Mouse (Mus musculus) spleen, adult 12 weeks (tissue): Measurements from ENCODE around the gene Cbr2.
"Not testable (repeated sequence)": the region's sequence is repeated elsewhere in the genome, so short reads cannot be mapped to it uniquely, and the experiment has no call there.

Experiments used
- DNase-seq: peaks from one replicate; pipeline ENCODE4 v3.0.0; 2022; ENCODE audit warnings: low spot score

The Cbr2 gene

GRCm38 (mm10) chr11:120730331-120730870 lies 1.5 kb downstream of the Cbr2 start:
- DNase-seq: no peak

- not testable (repeated sequence) for DNase-seq
Measured at GRCm38 (mm10) chr11:120729432-120730050, 2.4 kb downstream of the Cbr2 start.

GRCm38 (mm10) chr11:120728530-120729240 lies 3.2 kb downstream of the Cbr2 start:
- DNase-seq: no peak

DNA sequence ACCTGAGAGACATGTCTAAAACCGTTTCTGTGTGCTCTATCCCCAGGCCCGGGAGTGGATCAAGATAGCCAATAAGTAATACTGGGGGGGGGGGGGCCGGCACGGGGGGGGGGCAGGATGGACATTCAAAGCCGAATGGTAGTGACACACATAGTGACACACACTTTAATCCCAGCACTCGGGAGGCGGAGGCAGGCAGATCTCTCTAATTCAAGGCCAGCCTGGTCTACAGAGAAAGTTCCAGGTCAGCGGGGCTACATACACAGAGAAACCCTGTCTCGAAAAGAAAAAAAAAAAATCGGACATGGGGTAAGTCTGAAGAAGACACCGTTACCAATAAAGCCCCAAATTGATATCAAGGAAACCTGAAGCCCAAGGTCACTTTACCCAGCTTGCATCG lies 4.3 kb downstream of the Cbr2 start:
- no peak for DNase-seq

GRCm38 (mm10) chr11:120727169-120727527 lies 4.8 kb downstream of the Cbr2 start, which contains the start of gene Dcxr:
Dcxr (minus strand) TSS chr11:120727281.
- DNase-seq: peak; percentile 54

GRCm38 (mm10) chr11:120726243-120727168 lies 5.4 kb downstream of the Cbr2 start:
- no peak for DNase-seq

- DNase-seq: no peak
Measured at GRCm38 (mm10) chr11:120723509-120723908, 8.4 kb downstream of the Cbr2 start.

GRCm38 (mm10) chr11:120722761-120723382 lies 9.0 kb downstream of the Cbr2 start:
- DNase-seq: no peak

- no peak for DNase-seq
Measured at GRCm38 (mm10) chr11:120722067-120722630, 9.8 kb downstream of the Cbr2 start.

DNA sequence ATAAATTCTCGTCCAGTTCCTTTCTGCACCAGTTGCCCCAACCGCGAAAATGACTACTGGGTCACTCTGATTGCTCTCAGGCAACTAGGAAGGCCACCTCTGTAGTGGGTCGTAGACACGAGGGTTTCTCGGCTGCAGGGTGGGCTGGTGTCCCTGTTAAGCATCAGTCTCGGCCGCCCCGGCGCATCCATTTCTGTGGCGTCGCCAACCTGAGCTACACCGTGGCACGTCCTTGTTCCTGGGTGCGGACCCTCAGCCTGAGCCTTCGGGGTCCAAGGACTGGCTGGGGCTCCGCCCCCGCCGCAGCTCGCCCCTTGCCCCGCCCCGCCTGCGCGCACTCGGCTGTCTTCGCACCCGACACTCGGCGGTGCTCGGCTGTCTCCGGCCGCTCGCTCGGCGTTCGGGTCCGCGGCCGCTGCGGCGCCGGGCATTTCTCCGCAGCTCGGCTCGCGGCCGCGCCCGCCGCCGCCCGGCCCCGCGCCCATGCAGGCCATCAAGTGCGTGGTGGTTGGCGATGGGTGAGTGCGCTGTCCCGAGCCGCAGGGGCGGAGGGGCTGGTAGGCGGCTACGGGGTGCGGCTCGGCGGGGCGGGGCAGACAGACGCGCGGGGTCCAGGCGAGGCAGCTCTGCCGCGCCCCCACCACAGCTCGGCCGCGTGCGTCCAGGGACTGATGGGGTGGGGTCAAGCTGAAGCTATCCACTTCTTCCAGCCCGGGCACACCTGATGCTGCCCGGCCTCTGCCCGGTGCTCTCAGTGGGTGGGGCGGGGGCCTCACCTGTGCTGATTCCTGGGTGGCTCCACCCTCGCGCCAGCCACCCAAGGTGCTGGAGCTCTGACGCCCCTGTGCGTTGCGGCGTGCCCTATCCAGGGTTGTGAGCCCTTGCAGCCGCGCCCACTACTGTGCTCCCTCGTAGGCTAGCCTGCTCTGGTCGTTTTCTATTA lies 10.5 kb downstream of the Cbr2 start, which contains the start of gene Rac3:
Rac3 (plus strand) TSS at position 347 of the 943 bp plus-strand sequence.
- no peak for DNase-seq

DNA sequence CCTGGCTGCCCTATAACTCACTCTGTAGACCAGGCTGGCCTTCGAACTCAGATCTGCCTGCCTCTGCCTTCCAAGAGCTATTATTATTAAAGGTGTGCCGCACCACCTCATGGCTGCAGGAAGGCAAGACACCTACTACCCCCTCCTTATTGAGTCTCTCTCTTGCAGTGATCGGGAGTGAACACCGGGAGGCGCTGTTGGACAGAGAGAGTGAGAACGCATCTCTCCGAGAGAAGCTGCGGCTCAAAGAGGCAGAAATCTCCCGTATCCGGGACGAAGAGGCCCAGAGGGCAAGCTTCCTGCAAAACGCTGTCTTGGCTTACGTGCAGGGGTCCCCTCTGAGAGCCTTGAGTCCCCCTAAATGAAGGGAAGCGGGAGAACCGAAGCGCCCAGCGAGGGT lies 11.5 kb downstream of the Cbr2 start:
- DNase-seq: peak; percentile 75

DNA sequence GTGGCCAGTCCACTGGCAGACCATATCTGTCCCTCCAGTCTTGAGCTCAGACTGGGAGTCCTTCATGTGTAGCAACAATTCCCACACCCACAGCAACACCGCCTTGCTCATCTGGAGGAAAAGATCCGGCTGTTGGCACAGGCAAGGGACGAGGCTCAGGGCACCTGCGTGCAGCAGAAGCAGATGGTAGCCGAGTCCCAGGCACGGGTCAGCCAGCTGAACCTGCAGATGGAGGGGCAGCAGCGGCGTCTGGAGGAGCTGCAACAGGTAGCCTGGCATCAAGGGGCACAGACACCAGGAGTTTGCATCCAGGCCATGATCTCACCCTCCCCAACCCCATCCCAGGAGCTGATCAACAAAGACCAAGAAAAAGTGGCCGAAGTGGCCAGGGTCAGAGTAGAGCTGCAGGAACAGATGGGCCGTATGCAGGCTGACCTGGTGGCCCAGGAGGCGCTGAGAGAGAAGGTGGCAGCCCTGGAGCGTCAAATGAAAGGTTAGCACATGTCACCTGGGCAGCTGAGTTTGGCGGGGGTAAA lies 12.0 kb downstream of the Cbr2 start:
- no peak for DNase-seq

DNA sequence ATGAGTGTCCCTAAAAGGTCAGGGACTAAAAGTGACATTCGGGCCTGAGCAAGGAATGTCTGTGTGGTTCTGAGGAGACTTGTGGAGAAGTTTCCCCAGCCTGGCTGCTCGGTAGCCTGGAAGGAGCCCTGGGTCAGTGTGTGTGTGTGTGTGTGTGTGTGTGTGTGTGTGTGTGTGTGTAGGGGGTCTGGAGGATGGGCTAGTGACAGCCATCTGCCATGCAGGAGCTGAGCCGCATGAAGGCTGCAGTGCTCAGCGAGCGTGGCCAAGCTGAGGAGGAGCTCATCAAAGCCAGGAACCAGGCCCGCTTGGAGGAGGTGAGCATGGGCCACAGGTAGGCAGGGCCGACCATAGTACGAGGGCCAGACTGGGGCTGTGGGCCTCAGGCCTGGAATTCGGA lies 12.7 kb downstream of the Cbr2 start:
- DNase-seq: no peak

DNA sequence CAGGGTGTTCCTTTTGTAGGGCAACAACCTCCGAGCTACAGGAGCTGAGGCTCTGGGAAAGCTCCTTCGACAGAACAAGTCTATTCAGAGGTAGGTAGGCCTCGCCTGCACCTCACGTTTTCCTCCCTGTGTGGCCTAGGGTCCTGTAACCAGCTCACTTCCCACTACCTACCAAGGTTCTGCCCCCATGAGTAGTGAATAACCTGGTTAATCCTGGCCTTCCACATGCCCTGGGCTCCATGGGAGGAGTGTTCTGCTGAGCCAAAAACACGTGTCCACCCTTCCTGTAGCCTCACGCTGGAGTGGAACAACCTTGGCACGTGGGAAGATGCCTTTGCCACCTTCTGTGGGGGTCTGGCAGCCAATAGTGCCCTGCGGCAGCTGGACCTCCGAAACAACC lies 16.8 kb downstream of the Cbr2 start:
- DNase-seq: no peak

- DNase-seq: no peak
Measured at GRCm38 (mm10) chr11:120714546-120714945, 17.4 kb downstream of the Cbr2 start.

DNA sequence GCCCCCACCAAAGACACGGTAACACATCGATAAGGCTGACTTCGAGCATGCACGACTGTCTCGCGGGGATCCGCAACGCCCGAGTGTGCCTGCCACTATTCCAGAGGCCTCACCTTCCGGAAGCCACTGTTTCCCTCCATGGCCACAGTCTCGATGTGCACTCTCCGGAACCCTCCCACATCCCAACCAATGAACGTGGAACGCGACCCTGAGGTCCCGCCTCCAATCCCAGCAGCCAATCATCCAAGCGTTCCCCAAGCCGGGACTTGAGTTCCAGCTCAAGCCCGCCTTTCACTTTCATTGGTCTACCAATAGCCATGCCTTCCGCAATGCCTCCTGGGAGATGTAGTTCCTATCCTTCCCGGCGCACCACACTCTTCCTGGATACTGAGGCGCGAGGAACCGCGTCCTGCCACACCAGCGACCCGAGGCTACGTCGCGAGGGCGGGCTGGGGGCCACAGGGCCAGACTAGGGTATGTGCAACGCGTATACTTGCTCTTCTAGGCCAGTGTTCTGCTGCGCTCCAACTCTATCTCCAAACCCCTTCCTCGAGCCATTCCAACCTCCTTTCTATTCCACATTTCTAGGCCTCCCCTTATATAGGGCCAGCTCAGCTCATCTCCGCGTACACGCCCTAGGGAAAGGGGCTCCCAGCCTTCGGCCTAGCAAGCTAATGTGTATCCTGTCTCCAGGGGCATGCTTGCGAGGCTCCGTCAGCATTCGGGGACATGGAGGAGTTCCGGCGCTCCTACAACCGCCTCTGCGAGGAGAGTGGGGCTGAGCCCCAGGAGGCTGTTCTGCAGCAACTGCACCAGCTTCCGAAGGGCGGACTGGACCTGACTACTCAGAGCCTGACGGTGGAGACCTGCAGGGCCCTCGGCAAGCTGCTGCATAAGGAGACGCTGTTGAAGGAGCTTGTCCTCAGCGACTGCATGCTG lies 18.1 kb downstream of the Cbr2 start, which contains the start of the genes Cenpx and Lrrc45:
Cenpx (minus strand) TSS at position 159 of the 939 bp plus-strand sequence.
Lrrc45 (plus strand) TSS at position 346 of the 939 bp plus-strand sequence.
- peak; percentile 93 for DNase-seq

GRCm38 (mm10) chr11:120712771-120713568 lies 18.9 kb downstream of the Cbr2 start:
- DNase-seq: peak; percentile 23
